Mouse (Mus musculus) gastrocnemius, postnatal 25 days (tissue): ENCODE measurements at regions not wholly inside any gene's neighbourhood (a gene's known extent, or its start where the extent isn't known, plus 50 kb on each side); places are given as distances from the start of the nearest gene placed in this dataset.

Experiments
- DNase-seq: peaks from one replicate; pipeline ENCODE4 v3.0.0; 2022

DNA sequence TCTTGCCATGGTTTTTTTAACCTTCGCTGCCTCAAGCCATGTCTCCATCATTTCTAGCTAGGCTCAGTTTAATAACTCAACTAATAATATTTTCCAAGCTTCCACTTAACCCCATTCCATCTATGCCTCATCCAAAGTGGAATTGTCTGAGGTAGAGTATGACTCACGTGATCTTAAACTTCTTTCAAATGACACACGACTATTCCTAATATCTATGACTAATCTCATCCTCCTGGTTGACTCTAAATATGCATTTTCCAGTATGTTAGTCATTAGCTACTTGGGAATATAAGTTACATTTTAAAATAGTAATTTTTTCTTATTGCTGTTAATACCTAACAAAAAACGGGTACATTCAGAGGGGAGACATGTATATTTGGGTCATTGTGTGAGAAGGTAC, 524.8 kb upstream of the Pappa start:
- no peak for DNase-seq

DNA sequence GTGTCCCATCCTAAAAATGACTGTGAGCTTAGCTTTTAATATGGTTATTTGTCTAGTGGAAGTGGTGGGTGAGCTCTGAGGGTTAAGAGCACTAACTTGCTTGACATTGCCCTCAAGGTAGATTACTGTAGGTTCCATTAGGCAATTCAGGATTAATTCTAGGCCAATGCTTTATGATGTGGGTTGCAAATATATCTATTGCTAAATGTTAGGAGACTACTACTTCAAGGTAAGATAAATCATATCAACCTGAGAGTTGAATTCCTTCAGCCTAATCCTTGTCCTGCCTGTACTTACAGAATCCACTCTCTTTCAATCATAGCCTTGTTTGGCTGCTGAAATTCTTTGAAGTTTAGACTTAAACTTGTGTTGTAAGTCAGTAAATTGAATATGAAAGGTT, 501.2 kb upstream of the Pappa start:
- no peak for DNase-seq

DNA sequence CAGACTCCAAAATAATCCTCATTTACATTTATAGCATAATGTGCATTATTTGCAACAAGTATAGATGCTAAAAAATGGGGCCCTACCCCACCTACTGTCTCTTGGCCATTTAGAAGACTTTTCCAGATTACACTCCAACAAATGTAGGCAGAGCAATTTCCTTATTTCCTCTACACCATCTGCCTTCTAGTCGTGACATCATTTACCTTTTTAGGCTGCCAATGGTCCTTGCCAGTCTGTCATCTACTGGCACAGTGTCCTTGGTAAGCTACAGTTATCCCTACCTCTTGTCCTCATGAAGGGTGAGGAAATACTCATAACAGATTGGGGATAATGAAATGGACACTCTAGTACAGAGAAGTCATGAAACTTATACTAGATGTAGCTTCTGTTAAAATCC, 491.8 kb upstream of the Pappa start:
- DNase-seq = no peak

DNA sequence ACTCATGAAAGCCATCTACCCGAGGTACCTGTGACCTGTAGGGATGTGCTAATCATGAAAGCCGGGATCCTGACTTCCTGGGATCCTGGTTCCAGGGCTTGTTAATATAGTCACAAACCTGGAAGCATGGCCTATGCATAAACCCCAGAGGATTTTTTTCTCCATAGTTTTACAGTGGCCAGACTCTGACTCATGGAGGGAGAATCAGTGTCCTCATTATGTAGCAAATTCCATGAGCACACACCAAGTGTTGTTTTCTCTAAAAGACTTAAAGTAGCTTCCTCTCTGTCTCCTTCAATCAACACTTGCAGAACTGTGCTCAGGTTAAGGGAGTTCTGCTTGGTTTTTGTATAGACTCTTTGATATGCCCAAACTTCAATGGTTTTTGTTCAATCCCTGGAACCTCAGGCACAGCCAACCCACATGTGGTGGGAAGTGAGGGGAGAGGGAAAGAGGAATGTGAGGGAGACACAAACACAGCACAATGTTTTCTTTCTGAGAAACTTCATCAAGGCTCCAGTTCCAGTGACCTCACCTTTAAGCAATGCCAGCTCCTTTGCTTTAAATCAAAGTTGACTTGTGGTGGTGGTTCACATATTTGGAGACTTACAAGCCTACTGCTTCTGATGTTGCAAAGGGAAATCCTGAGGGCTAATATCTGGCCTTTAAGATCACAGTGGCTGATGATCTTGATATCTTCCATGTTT, 488.6 kb upstream of the Pappa start:
- DNase-seq = no peak

DNA sequence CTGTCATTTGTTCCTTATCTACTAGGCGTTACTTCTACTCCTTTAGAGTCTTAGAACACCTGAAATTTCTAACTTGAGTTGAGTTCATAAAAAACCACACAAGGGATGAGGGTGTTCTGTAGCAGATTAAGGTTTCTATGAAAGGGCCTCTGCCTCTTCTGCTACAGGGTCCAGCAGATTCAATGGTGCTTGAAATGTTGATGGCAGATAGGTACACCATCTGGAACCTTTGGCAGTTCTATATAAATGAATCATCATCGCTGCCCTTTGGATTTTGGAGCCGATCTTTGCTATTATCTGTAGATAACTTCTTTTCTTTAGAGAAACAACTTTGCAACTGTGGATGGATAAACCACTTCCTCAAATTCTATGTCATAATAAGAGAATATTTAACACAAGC, 483.9 kb upstream of the Pappa start:
- DNase-seq = no peak

DNA sequence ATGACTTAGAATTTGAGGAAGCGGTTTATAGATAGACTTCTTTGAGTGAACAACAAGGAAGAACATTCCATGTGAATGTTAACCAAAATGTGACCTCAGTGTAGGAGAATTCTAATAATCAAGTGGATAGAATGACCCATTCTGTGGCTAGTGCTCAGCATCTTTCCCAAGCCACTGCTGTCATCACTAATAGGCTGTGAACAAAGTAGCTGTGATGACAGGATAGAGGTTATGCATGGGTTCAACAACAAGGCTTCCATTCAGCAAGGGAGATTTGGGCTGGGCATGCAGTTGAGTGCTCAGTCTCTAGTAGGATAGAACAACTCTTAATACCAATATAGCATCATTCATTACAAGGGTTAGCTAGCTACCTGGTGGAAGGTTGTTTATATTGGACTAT, 483.0 kb upstream of the Pappa start:
- no peak for DNase-seq

DNA sequence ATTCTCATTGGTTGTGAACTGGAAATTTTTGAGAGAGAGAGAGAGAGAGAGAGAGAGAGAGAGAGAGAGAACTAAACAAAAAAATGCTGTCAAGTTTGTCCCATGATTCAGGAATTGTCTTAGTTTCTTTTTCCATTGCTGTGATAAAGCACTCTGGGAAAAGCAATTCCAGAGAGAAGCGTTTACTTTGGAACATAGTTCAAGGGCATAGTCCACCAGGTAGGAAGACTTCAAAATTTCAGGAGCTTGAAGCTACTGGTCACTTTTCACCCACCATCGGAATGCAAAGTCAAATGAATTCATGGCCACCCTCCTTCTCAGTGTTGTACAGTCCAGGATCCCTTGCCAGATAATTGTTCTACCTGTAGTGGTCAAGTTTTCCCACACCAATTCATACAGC, 478.8 kb upstream of the Pappa start:
- DNase-seq = no peak

DNA sequence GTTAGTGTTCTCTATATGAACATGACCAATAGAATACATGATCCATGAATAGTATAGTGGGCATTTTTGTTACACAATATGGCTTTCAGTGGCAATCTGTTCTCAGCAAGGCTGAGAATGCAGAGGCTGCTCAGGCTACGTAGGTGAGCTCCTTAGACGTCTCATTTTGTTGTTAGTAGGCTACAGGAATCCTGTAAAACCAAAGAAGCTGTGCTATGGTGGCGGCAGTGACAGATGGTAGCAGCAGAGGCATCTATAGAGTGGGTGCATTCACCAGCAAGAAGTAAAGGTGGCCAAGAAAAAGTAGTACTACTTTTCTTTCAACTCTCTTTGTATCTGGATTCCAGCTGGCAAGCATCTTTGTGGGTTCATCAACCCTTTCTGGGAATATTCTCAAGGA, 469.8 kb upstream of the Pappa start:
- DNase-seq = no peak

DNA sequence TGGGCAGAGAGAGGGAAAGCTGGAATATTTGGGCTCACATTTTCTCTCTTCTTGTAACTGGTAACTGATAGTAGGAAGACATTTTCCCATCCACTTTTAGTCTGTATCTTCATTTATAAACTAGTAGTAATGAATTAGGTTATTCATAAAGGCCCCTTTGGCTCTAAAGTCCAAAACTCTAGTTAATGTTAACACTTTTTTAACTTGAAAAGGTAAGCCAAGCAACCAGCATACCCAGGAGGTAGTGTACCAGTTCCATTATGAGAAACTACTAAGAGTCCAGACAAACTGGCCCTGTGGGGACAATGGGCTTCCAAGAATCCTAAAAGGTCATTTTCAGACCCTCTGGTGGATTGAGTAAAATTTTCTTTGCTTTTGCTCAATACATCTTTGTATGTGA, 468.4 kb upstream of the Pappa start:
- DNase-seq = no peak

DNA sequence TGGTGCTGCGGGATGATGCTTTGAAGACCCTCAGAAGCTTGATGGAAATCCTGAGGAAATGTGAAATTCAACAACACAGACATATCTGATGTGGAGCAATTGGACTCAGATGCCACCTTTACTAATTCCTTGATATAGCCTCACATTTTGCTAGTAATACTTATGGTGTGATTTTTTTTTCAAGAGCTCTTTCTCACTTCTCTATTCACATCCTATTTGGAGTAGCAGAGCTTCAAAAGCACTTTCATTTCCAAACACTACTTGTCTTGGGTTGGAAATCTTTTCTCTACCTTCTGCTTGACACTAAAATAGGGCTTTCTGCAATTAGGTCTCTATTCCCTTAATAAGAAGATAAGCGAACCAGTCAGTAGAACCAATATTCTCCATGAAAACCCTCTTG, 460.3 kb upstream of the Pappa start:
- DNase-seq = no peak

DNA sequence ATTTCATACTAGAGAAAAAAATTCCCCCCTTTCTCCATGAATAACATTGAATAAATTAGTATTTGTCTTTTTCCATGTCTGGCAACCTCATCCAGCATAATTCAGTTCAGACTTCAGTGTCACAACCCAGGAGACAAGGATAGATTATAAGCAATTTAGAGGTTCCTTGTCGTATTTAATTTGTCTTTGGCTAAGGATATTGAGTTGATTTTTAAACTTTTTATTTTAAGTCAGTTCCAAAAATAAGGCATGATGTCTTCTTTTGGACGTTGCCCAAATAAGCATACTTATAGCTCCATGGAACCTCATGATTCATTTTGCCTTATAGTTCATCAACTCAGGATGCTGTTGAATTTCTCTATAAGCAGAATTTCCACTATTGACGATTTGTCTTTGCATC, 456.0 kb upstream of the Pappa start:
- no peak for DNase-seq

DNA sequence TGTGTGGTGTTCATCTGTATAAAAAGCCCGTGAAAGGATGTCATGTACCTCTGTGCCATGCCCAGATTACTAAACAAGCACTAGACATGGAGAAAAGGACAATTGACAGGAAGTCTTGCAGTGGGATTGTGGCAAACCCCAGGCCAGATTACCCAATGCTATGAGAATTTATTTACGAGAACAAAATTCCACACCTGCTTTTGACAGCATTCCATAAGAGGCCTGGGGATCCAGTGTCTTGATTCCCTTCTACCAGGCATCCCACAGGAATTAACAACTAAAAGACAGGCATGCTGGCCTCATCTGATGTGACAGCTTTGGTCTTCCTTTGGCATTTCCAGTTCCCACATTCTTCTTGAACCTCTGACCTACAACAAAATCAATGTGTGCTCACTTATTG, 454.3 kb upstream of the Pappa start:
- no peak for DNase-seq

DNA sequence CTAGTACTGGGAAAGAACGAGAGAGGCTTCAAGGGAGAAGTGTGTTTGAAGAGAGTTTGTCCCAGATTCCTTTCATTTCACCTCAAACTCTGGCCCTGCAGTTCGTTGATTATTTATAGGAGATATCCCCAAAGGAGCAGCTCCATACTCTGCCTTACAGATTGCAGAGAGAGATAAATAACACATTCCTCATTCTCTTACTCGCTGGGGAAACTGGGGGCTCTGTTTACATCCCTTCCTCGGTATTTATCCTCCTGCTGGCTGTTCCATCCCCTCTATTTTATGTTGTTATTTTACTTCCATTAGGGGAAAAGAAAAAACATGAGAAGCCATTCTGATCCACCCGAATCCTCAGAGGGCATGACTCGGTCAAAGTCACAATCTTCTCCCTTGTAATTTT, 447.5 kb upstream of the Pappa start:
- DNase-seq = no peak

DNA sequence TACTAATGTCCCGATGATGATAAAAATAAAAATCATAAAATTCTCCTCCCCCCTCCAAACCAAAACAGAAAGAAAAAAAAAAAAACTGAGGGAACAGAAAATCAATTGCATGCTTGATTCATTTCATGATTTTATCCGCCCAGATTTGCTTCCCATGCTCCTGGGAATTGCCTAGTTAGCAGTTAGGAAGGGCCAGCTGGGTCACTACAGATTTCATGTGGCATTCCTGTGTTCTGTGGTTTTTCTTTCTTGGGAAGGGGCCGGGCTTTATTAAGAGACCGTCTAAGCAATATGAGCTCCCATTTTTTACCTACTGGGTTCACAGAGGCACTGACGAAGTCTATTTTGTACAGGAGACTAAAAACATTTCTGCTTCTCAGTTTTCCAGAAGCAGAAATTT, 447.1 kb upstream of the Pappa start:
- no peak for DNase-seq

DNA sequence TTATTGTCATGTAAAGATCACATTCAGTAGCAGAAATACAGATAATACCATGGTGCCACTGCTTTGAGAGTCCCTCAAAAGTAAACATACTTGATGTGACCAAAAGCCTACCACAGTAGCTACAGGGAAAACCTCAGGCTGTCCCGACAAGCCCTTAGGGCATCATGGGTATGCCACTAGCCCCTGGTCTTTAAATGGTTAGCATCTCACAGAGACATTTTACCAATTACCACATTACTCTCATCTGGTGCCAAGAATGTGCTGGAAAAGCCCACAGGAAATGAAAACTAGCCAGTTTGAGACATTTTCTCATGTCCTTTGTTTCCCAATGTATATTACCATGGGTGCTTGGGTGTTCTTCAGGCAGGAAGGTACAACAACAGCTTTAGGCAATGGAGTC, 439.3 kb upstream of the Pappa start:
- DNase-seq = no peak

DNA sequence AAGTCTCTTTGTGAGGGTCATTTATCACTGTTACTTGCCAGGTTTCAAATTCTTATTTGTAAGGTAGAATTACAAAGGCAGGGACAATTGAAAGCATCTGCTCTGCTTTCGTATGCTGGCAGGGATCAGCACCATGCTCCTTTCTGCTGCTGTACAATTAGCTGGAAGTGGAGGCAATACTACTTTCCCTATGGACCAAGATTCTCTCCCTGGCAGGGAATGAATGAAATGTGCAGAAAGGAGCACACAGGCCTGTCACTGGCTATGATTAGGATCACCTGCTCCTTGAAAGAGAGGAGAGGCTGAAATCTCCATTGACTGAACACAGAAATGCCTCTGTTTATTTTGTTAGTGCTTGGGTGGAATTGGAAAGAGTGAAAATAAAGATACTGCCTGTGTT, 427.8 kb upstream of the Pappa start:
- no peak for DNase-seq

DNA sequence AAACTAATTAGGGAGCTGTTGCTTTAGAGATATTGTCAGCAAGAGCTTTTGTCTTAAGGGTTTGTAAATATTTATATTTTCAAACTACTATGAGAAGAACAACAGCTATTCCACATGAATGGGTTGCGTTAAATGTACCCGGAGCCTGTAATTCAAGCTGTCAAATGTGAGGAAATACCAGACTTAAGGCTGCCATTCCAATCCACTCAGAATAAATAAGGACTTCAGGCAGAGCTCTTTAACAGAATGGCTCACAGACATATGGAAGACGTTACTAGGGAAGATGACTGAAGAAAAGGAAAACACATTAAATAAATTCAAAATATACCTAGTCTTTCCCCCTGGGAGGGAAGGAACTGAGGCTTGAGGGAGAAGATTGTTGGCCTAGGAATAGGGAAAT, 400.7 kb upstream of the Pappa start:
- no peak for DNase-seq

DNA sequence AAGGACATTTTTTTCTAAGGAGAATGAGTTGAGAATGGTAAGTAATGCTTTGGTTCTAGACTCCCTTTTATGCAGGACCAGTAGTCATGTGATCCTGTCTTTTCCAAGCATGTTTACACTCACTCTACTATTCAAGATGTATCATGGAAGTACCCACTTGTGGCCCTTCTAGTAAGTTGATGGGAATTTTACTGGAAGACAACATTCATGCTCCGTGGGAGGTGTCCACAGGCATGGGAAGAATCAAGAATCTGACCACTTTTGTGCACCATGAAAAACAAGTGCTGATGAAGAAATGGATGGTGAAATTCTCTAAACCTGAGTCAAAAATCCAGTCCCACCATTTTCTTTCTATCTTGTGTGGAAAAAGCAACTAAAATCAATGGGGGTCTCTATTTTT, 399.1 kb upstream of the Pappa start:
- no peak for DNase-seq

DNA sequence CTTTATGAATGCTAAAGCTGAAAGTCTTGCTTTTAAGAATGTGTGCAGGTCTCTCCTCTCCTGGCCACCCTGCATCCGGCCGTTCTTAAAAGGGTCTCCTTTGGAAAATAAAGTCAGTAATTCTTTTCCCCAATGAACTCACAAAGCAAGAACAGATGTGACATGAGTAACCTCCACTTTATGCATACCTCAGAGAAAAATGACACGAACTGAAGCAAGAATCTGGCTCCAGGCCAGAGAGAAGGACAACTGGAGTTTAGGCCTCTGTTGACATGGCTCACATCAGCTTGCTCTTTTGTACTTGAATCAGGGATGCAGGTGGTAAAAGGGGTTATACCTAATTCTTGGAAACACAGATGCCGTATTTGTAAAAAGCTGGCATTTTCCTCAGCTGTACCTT, 368.0 kb upstream of the Pappa start:
- DNase-seq = no peak

DNA sequence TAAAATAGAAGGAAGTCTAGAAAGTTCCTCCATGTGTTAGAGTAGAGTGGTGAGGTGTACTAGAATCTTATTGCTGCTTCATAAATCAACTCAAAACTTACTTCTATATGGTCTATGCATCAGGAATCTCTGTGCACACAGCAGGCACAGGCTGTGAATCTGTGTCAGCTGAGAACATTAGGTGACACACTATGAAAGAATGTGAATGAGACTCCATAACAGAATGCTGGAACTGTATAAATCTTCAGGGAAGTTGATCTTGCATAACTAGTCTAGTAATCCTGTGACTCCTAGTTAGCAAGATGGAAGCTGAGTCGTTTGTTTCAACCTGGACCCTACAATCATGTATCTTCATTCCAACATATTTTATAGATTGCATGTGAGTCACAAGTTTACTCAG, 355.4 kb upstream of the Pappa start:
- no peak for DNase-seq

DNA sequence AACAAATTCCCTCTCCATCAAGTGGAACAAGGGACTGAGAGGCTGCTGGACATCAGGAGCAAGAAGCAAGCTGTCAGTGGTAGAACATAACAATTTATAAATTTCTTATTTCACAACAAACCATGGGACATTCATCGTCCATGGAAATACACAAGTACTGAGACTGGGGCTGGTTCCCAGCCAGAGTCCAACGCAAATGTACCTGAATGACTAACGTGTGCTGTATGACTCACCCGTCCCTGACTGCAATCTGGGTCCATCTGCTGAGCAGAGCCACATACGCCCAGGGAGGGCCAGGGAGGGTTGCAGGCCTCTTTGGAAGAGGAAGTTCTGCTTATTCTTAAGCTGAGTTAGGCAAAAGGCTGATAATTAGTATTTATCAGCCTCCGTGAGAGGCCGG, 320.1 kb upstream of the Pappa start:
- no peak for DNase-seq

DNA sequence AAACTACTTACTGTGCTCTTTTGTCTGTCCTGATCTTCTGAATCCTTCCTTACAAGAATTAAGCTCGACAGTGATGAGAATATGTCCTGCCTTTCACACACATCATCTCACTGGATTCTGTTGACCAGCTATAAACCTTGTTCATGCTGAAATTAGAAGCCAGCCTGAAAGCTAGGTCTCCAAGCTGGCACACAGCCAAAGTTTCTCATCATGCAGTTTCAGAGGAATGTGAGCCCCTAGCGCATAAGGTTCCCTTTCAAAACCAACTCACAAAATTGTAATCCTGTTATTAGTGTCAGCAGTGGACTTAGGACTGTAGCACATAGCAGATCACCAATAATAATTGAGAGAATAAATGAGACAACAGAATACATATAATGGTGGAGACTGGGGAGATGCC, 319.0 kb upstream of the Pappa start:
- DNase-seq = no peak

DNA sequence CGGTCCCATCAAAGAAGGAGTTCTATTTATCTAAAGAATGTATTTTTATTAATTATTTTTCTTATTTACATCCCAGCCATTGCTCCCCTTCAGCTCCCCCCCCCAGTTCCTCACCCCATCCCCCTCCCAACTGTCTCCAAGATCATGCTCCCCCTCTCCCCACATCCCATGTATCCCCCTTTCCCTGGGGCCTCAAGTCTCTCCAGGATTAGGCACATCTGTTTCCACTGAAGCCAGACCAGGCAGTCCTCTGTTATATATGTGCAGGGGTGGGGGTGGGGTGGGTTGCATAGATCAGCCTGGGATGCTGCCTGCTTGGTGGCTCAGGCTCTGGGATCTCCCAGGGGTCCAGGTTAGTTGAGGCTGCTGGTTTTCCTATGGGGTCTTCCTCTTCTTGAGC, 316.8 kb upstream of the Pappa start:
- no peak for DNase-seq

DNA sequence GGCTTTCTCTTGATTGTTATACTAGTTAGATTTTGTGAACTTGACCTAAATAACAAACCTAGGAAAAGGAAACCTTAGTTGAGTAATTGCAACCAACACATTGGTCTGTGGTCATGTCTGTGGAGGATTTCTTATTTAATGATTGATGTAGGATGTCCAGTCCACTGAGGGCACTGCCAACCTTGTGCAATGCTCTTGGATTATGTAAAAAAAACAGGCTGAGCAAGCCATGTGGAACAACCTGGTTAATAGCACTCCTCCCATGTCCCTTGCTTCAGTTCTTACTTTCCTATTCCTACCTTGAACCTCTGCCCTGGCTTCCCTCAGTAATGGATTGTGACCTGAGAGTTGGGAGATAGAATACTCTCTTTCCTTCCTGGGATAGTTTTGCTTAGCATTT, 312.0 kb upstream of the Pappa start:
- no peak for DNase-seq

DNA sequence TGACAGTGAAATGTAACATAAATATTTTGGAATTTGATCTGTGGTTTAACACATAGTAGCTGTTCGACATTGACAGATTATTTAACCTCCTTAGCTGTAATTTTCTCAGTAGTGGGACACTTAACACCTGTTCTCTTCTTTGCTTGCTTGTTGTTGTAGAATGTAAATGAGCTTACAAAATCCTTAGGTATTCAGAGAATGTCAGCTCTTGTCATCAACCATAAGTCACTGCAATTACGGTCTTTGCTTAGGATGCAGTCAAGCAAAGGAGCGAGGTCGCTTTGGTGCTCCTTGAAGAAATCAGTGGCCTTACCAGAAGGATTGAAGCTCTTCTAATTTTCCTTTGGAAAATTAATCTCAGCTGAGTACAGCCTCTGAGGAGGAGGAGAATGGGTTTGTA, 311.2 kb upstream of the Pappa start:
- DNase-seq = no peak
